Mouse (Mus musculus) layer of hippocampus, adult 8-10 months (tissue): ENCODE data around the gene Gm765. TPM values are rescaled to one million over a fixed set of nuclear protein-coding genes. Genes with fewer than 3 reads are reported as not detected.

Experiments
- DNase-seq, 2 experiments: peaks; one replicate each; pipeline ENCODE4 v3.0.0; 2022; ENCODE audit warnings: low spot score in 2 of 2
- total RNA-seq, 4 experiments: library from RNA; stranded (reverse); gene quantifications; 2 replicates each; pipeline ENCODE4 v1.2.4; 2022

The Gm765 gene
- not detected for total RNA-seq

GRCm38 (mm10) chr6:98342654-98343053, at the start of gene Gm765:
TSS of gene Gm765 (minus strand) at chr6:98342754.
- no peak for DNase-seq

DNA sequence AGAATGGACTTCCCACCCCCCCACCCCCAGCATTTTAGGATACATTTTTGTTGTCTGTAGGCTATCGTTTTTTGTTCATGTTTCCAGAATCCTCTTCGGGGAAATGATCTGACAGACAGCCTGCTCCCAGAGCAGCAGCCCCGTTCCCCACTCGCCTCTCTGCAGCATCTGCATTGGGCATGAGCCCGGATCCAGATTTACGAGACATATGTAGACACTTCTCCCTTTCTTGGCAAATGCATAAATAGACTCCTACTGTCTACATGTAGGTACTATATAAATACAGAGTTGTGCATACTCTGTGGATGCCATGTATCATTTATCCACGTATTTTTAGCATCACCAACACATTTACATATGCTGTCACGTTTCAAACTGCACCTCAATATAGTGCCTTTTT, 42.9 kb upstream of the Gm765 start:
- peak; percentile 19 to 21 for DNase-seq

DNA sequence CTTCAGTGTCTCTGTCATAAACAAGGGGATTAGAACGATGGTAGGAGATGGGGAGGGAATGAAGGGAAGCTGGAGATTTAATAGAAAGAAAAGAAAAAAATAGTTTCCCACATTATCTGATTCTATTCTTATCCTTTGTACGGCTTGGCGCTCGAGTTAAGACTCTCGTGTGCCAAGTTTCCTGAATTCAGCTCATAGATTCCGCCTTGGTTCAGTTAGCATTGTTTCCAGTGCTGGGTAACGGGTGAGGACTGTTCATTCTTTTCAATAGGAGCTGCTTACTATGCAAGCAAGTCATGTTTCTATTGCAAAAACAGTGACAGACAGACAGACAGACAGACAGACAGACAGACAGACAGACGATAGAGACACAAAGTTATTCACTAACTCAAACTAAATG, 41.9 kb upstream of the Gm765 start:
- DNase-seq: peak in 1 of 2 experiments; percentile 5

DNA sequence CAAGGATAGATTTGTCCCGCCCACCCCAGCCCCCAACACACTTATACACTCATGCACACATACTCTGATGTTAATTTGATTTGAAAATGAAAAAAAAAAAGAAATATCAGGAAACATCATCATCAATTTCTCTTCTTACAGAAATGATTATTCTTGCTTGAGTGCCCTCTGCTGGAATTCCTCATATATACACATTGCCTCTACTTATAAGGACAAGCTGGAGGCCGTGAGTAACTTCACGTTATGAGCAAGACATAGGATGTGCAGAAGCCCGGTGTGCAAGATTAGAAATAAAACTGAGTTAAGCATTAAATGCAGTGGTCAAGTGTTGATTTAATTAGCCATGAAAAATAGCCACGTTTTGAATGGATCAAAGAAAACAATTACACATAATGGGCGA, 40.9 kb upstream of the Gm765 start:
- DNase-seq: peak; percentile 8 to 23

DNA sequence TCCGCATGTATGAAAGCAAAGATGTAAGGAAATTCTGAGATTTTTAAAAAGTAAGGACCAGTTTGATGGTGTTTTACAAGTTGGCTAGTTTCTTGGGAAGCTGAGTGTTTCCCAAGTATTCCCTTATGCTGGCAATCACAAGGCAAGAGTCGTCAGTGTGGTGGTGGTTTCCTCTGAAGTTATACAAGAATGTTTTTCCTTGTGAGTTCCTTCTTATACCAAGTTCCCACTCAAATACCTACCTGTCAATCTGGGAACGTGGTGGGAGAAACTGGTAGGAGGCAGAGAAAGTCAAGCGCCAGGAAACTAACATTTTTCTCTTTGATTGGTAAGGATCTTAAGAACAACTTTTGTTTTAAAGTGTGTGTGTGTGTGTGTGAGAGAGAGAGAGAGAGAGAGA, 23.6 kb upstream of the Gm765 start:
- DNase-seq: no peak

DNA sequence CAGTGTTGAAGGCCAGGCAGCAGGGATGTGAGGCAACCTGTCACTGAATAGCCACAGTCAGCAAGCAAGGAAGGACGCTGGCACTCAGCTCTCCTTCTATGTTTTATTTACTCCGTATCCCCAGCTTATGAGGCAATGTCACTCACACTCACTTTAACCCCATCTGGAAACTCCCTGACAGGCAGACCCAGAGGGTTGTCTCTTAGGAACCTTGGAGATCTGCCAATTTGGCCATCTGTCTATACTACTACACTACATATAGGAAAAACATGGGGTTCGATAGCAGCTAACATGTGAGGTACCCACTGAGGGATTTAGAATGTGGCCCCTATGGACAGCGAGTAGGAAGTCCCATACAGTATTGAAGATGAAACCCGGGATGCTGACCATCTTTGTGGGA, 12.7 kb upstream of the Gm765 start:
- DNase-seq: no peak

GRCm38 (mm10) chr6:98353285-98353684, 10.7 kb upstream of the Gm765 start:
- no peak for DNase-seq

GRCm38 (mm10) chr6:98332714-98333113, 9.8 kb downstream of the Gm765 start:
- no peak for DNase-seq

DNA sequence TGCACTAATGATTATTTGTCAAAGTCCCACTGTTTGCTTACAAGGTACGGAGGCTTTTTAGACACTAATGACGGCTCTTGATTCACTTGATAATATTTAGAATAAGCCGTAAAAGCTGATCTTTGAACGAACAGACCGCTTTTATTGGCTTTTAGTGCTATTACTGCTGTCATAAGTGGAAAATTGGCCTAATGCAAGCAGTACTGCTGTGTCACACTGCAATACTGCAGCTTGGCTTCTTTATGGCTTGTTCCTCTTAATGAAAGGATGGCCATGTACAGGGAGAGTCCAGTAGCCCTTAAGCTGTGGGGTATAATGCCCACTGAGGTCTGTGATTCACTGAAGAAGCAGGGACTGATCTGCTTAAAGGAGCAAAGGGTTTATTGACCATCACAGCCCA, 30.9 kb downstream of the Gm765 start:
- no peak for DNase-seq

GRCm38 (mm10) chr6:98307647-98308046, 34.9 kb downstream of the Gm765 start:
- no peak for DNase-seq

DNA sequence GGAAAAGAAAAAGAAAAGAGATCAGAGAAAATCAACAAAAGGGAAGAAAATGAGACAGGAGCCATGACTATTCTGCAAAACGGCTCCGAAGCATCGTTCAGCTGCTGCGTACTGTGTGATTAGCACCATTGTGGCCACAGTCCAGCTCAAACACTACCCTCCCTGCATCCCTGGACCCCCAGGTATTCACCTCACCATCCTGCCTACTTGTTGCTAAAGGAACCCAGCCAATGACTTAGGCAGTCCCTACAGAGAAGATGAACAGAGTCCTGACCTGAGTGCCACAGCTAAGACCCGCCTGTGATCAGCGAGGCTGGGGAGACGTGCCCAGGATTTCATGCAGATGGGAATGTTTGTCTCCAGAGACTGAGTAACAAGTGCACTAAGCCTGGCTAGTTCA, 35.4 kb downstream of the Gm765 start:
- no peak for DNase-seq

DNA sequence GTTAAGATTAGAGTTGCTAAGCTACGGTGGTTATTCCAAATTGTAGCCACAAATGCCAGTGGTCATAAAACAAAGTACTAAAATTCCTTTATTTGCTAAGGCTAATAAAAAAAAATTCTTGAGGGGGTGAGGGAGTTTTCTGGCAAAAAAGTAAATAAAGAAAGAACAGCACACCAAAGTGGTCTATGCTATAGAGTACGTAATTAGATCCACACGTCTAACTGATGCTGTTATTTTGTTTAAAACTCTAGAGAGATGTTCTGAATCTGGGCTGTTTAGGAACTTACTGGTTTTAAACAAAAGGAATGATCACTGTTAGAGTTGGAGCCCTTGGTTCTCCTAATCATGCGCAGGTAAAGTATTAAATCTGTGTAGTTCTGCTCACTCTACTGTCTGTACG, 50.5 kb downstream of the Gm765 start:
- DNase-seq: no peak

DNA sequence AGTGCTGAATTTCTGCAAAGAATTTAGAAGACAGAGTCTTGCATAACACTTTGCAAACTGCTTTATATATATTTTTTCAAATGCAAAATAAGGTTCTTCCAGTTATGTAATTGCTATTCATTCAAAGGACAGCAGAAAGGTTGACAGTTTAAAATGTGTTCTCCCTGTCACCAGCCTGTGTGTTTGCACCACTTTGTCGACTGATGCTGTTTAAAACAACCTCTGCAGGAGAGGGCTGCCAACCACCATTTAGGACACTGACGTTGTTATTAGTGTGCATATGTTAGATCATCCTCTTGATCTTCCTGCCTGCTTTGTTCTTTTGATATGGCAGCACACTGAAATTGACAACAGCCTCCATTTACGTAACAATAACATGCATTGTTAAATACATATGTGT, 54.2 kb downstream of the Gm765 start:
- no peak for DNase-seq

DNA sequence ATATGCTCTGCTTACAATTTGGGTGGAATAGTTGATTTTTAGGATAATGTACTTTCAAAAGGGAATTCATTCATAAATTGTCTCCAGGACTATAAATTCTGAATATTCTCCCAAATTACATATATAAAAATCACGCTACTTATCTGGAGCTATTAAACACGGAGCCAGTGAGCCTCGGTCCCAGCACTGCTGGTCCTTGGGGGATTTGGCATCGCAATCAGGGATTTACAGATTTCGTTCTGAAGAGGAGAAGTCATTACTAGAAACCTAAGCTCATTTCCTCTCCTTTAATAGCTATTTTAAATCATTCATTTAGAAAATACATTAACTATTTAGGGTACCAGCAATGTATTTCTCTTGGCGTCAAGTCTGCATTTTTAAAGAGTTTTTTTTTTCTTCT, 55.0 kb downstream of the Gm765 start:
- no peak for DNase-seq

DNA sequence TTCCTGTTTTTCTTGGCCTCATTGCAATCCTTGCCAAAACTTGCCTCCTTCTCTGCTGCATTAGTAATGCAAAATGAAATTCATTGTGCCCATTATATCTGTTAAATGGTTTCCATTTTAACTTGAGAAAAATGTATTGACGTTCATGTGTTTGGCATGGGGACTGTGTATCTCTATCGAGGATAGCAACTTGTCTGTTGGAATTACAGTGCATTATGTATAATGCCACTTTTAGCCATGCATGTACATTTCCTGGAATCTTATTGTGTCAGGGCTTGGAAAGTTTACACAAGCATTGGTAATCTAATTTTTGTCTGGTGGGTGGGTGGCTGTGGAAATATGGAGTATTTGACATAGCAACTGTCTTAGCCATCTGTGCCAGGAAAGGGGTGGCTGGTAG, 57.4 kb downstream of the Gm765 start:
- DNase-seq: no peak

- DNase-seq: no peak
These were observed 59.8 kb downstream of the Gm765 start for GRCm38 (mm10) chr6:98282791-98283190.

GRCm38 (mm10) chr6:98271553-98271952, 71.0 kb downstream of the Gm765 start:
- DNase-seq: peak in 1 of 2 experiments; percentile 21

DNA sequence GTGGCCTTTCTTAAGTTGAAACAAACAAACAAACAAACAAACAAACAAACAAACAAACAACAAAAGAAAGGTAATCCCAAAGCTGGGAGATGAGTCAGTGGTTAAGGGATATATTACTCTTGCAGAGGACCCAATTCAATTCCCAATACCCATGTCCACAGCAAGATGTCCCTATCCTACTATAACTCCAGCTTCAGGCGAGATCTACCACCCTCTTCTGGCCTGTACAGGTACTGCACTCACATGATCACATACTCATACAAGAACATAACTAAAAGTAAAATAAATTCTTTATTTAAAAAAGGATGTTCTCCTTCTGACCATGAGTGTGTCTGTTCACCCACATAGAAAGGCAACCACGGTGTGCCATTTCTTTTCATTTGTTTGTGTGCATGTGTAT, 79.6 kb downstream of the Gm765 start:
- DNase-seq: no peak

- no peak for DNase-seq
These were observed 83.5 kb downstream of the Gm765 start for GRCm38 (mm10) chr6:98259016-98259415.

GRCm38 (mm10) chr6:98246449-98246848, 96.1 kb downstream of the Gm765 start:
- DNase-seq: no peak

GRCm38 (mm10) chr6:98243186-98243585, 99.4 kb downstream of the Gm765 start:
- no peak for DNase-seq

- DNase-seq: peak in 1 of 2 experiments; percentile 9
These were observed 101.8 kb downstream of the Gm765 start for GRCm38 (mm10) chr6:98240561-98241272.

GRCm38 (mm10) chr6:98234097-98234496, 108.5 kb downstream of the Gm765 start:
- DNase-seq: no peak

- DNase-seq: no peak
These were observed 118.6 kb downstream of the Gm765 start for GRCm38 (mm10) chr6:98223923-98224322.
